Mouse (Mus musculus): ENCODE results near the gene Gpc6. TPM values are rescaled to one million over a fixed set of nuclear protein-coding genes. Genes with fewer than 3 reads are reported as not detected.

Gene Gpc6
- polyA plus RNA-seq, 1 experiment from 2014 or later, result 28.6 TPM

- peak; percentile 46; the same call in 1 of the 2 replicates for ATAC-seq (ENCODE audit: borderline replicate concordance, extremely low read depth, low FRiP score, low TSS enrichment)
Observed at GRCm38 (mm10) chr14:117951686-117952085, 1026.6 kb downstream of the Gpc6 start.

GRCm38 (mm10) chr14:117956051-117956450 is 1030.9 kb downstream of the Gpc6 start:
- Histone ChIP-seq H3K4me1 (peaks cover 4% of the 10 kb centered on the region; the same call in 1 of the 2 replicates), H3K36me3 (no peaks in the 10 kb centered on the region), H3K4me2 (no peak overlapping the region), H3K27me3 (no peaks in the 10 kb centered on the region), H3K9ac (no peak overlapping the region), H3K27ac (no peak overlapping the region), H3K4me3 (no peak overlapping the region), H3K9me3 (no peaks in the 10 kb centered on the region)
- no peak for ATAC-seq (ENCODE audit: borderline replicate concordance, extremely low read depth, low FRiP score, low TSS enrichment)
- WGBS, result 71% methylated on average over 3 of the region's 3 CpGs

More at GRCm38 (mm10) chr14:117951686-117952085, 1026.6 kb downstream of the Gpc6 start:
- whole genome bisulfite sequencing, result 25% methylated on average over 5 of the region's 5 CpGs
- Histone ChIP-seq H3K27ac (no peak overlapping the region), H3K27me3 (no peaks in the 10 kb centered on the region), H3K36me3 (no peaks in the 10 kb centered on the region), H3K4me3 (no peak overlapping the region; the same call in 1 of the 2 replicates), H3K9me3 (peaks cover 3% of the 10 kb centered on the region; the same call in 1 of the 2 replicates), H3K4me1 (peaks cover 8% of the 10 kb centered on the region; the same call in 1 of the 2 replicates), H3K4me2 (peak overlapping the region; percentile 35), H3K9ac (no peak overlapping the region)

- Histone ChIP-seq H3K36me3 (no peaks in the 10 kb centered on the region), H3K4me1 (no peaks in the 10 kb centered on the region), H3K4me2 (no peak overlapping the region), H3K27me3 (no peaks in the 10 kb centered on the region), H3K9me3 (no peaks in the 10 kb centered on the region), H3K4me3 (no peak overlapping the region), H3K27ac (no peak overlapping the region), H3K9ac (no peak overlapping the region)
- 83% methylated on average over 11 of the region's 11 CpGs for WGBS
- no peak for ATAC-seq (ENCODE audit: borderline replicate concordance, extremely low read depth, low FRiP score, low TSS enrichment)
Observed at GRCm38 (mm10) chr14:117958389-117958788, 1033.3 kb downstream of the Gpc6 start.

GRCm38 (mm10) chr14:117961267-117961666 is 1036.2 kb downstream of the Gpc6 start:
- Histone ChIP-seq H3K27me3 (no peaks in the 10 kb centered on the region), H3K9ac (no peak overlapping the region), H3K36me3 (no peaks in the 10 kb centered on the region), H3K4me3 (no peak overlapping the region), H3K4me2 (no peak overlapping the region), H3K4me1 (no peaks in the 10 kb centered on the region), H3K27ac (no peak overlapping the region), H3K9me3 (no peaks in the 10 kb centered on the region)
- WGBS, result 49% methylated on average over 6 of the region's 6 CpGs
- ATAC-seq (ENCODE audit: borderline replicate concordance, extremely low read depth, low FRiP score, low TSS enrichment), result peak; percentile 74; the same call in 1 of the 2 replicates

GRCm38 (mm10) chr14:117961844-117962243 is 1036.7 kb downstream of the Gpc6 start:
- Histone ChIP-seq H3K4me3 (no peak overlapping the region), H3K9ac (no peak overlapping the region), H3K4me2 (no peak overlapping the region), H3K36me3 (no peaks in the 10 kb centered on the region), H3K27me3 (no peaks in the 10 kb centered on the region), H3K9me3 (no peaks in the 10 kb centered on the region), H3K4me1 (no peaks in the 10 kb centered on the region), H3K27ac (no peak overlapping the region)
- WGBS, result 67% methylated on average over 6 of the region's 6 CpGs
- ATAC-seq (ENCODE audit: borderline replicate concordance, extremely low read depth, low FRiP score, low TSS enrichment), result no peak

- no peaks in the 10 kb centered on the region for H3K4me1 ChIP-seq
- H3K27me3 ChIP-seq, result no peaks in the 10 kb centered on the region
- H3K4me2 ChIP-seq, result no peak overlapping the region
- WGBS, result 62% methylated on average over 4 of the region's 4 CpGs
- H3K36me3 ChIP-seq, result no peaks in the 10 kb centered on the region
- no peaks in the 10 kb centered on the region for H3K9me3 ChIP-seq
- no peak overlapping the region for H3K9ac ChIP-seq
- ATAC-seq (ENCODE audit: borderline replicate concordance, extremely low read depth, low FRiP score, low TSS enrichment), result no peak
- H3K4me3 ChIP-seq, result no peak overlapping the region
- no peak overlapping the region for H3K27ac ChIP-seq
Observed at GRCm38 (mm10) chr14:117962453-117962852, 1037.3 kb downstream of the Gpc6 start.

- no peak overlapping the region for H3K4me2 ChIP-seq
- H3K4me1 ChIP-seq, result no peaks in the 10 kb centered on the region
- no peak for ATAC-seq (ENCODE audit: borderline replicate concordance, extremely low read depth, low FRiP score, low TSS enrichment)
- H3K9me3 ChIP-seq, result no peaks in the 10 kb centered on the region
- no peak overlapping the region for H3K27ac ChIP-seq
- H3K27me3 ChIP-seq, result no peaks in the 10 kb centered on the region
- 91% methylated on average over 5 of the region's 5 CpGs for WGBS
- H3K36me3 ChIP-seq, result no peaks in the 10 kb centered on the region
- no peak overlapping the region for H3K9ac ChIP-seq
- H3K4me3 ChIP-seq, result no peak overlapping the region
Observed at GRCm38 (mm10) chr14:117972576-117972975, 1047.5 kb downstream of the Gpc6 start.

DNA sequence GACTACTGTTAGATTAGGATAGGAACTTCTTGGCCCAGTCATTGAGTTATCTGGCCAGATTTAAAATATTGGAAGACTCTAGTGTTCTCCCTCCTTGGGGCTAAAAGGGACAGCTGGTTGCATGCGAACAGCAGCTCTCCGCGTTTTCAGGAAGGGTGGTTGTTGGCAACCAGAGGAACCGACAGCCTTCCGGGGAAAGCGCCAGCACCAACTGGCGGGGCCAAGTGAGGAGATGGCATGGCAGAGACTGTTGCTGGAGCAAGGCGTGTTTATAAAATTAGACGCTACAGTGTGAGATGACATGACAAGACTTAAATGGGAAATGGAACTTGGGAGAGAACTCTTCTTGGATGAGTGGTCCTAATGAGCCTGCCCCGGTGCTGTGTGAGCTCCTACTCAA is 1056.4 kb downstream of the Gpc6 start:
- H3K27ac ChIP-seq, result no peak overlapping the region
- ATAC-seq (ENCODE audit: borderline replicate concordance, extremely low read depth, low FRiP score, low TSS enrichment), result no peak
- no peaks in the 10 kb centered on the region for H3K36me3 ChIP-seq
- H3K9me3 ChIP-seq, result no peaks in the 10 kb centered on the region
- no peaks in the 10 kb centered on the region for H3K27me3 ChIP-seq
- H3K4me3 ChIP-seq, result no peak overlapping the region
- H3K4me1 ChIP-seq, result no peaks in the 10 kb centered on the region
- WGBS, result 86% methylated on average over 10 of the region's 10 CpGs
- no peak overlapping the region for H3K9ac ChIP-seq
- no peak overlapping the region for H3K4me2 ChIP-seq

DNA sequence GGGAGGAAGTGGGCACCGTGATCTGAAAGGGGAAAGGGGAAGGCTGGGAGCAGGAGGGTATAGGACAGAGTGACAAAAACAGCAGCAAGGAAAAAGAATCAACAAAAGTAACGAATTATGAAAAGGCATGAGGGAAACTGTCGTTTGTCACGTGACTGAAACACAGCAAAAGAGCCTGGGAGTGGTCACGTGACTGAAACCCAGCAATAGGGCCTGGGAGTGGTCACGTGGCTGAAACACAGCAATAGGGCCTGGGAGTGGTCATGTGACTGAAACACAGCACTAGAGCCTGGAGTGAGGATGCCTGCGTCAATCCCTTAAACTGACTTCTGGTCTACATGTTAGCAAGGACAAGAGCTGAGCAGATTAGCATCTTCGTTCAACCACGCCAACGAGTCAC is 1063.3 kb downstream of the Gpc6 start:
- no peaks in the 10 kb centered on the region for H3K27me3 ChIP-seq
- no peak for ATAC-seq (ENCODE audit: borderline replicate concordance, extremely low read depth, low FRiP score, low TSS enrichment)
- no peaks in the 10 kb centered on the region for H3K36me3 ChIP-seq
- no peak overlapping the region for H3K4me3 ChIP-seq
- no peaks in the 10 kb centered on the region for H3K4me1 ChIP-seq
- no peaks in the 10 kb centered on the region for H3K9me3 ChIP-seq
- no peak overlapping the region for H3K4me2 ChIP-seq
- no peak overlapping the region for H3K9ac ChIP-seq
- H3K27ac ChIP-seq, result no peak overlapping the region
- WGBS, result 89% methylated on average over 10 of the region's 10 CpGs

DNA sequence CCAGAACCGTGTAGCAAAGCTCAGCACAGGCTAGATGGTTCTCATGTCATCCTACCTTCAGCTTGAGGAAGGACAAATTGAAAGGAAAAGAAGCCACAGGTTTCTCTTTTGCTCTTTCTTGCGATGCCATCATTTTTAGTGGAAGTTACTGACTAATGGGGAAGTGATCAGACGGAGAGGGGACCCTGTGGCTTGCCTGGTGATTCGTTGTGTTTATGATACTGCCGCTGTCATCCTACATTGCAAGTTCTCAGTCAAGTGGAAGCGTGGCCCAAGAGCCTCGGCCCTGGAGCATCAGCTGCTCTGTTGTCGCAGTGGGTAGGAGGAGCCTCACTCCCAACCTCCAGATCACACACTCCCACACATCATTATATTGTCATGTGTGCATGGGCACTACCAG is 1065.1 kb downstream of the Gpc6 start:
- 61% methylated on average over 8 of the region's 8 CpGs for WGBS
- no peak overlapping the region for H3K4me3 ChIP-seq
- no peaks in the 10 kb centered on the region for H3K9me3 ChIP-seq
- no peak overlapping the region for H3K27ac ChIP-seq
- no peak for ATAC-seq (ENCODE audit: borderline replicate concordance, extremely low read depth, low FRiP score, low TSS enrichment)
- no peaks in the 10 kb centered on the region for H3K4me1 ChIP-seq
- H3K36me3 ChIP-seq, result no peaks in the 10 kb centered on the region
- H3K27me3 ChIP-seq, result no peaks in the 10 kb centered on the region
- H3K4me2 ChIP-seq, result no peak overlapping the region
- no peak overlapping the region for H3K9ac ChIP-seq

DNA sequence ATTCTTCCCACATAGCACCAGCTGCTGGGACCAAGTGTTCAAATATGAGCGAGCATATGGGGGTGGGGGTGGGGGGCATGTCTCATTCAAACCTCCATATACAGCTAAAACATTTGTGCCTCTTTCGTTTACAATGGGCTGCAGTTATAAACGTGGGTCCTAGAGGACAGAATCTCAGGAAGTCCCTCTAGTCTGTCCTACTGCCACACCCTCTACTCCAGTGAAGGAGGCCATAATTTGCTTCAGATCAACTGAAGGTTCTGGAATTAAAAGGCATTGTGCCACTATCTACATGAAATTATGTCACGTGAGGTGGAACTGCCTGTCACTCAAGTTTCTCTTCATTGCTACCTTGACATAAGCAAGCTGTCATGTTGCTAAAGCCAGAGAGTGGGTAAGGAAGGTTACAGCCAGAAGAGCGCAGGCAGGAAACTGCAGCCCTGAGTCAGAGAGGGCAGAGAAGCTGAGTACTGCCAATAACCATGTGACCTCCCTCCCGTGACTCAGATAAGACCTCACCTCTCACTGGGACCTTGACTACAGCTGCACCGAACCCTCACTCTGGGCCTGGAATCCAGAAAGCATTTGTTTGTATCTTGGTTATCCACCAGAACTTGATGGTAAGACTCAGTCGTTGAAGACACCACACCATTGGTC is 1067.6 kb downstream of the Gpc6 start:
- no peak overlapping the region for H3K9ac ChIP-seq
- H3K4me3 ChIP-seq, result no peak overlapping the region

DNA sequence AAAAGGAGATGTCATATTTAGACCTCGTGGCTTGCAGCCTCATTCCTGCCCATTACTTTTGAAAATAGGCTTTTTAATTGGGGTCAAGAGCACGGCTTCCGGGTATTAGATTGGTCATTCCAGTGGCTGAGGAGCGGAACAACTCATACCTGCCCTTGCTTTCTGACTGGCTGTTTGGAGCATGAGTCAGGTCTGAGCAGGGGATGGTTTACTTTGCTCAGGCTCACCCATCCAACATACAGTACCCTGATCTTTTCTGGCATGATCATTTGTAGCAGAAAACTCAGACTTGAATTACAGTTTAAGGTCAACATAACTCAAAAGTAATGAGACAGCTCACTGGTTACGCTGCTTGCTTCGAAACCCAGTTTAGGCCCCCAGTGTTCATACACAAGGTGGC is 1068.7 kb downstream of the Gpc6 start:
- H3K36me3 ChIP-seq, result no peaks in the 10 kb centered on the region
- 83% methylated on average over 6 of the region's 6 CpGs for WGBS
- ATAC-seq (ENCODE audit: borderline replicate concordance, extremely low read depth, low FRiP score, low TSS enrichment), result no peak
- no peaks in the 10 kb centered on the region for H3K27me3 ChIP-seq
- H3K9ac ChIP-seq, result no peak overlapping the region
- H3K27ac ChIP-seq, result no peak overlapping the region
- no peak overlapping the region for H3K4me3 ChIP-seq
- H3K9me3 ChIP-seq, result no peaks in the 10 kb centered on the region
- H3K4me2 ChIP-seq, result no peak overlapping the region
- H3K4me1 ChIP-seq, result no peaks in the 10 kb centered on the region

More for the DNA sequence above, 1067.6 kb downstream of the Gpc6 start:
- no peak for ATAC-seq (ENCODE audit: borderline replicate concordance, extremely low read depth, low FRiP score, low TSS enrichment)
- Histone ChIP-seq H3K9me3 (no peaks in the 10 kb centered on the region), H3K27ac (no peak overlapping the region), H3K27me3 (no peaks in the 10 kb centered on the region), H3K4me1 (no peaks in the 10 kb centered on the region), H3K36me3 (no peaks in the 10 kb centered on the region), H3K4me2 (no peak overlapping the region)
- 55% methylated on average over 8 of the region's 8 CpGs for WGBS

Data from lung, embryonic 15.5 days (tissue).